Comparison of ENCODE assay signal across 11 mouse cellular contexts in genomic region chr14:68285546-68285945, GRCm38 (mm10).
"Had no signal": no experiment of that assay in that cellular context is flagged by ENCODE, and none has a peak within 500 bp of the region (broad histone marks: within the 10 kb centered on the region; RNA-seq: fewer than 3 reads in every experiment).

No protein-coding gene starts in this region.

- ATAC-seq: midbrain, embryonic 15.5 days had no signal

- DNase-seq: kidney, postnatal 10 days; kidney, postnatal 36 days; layer of hippocampus, postnatal 36 days; liver, embryonic 13.5 days; lung, adult 2 months; lung, postnatal 14 days; lung, postnatal 4 days; retina, postnatal 1 day; thymus, adult 18-20 months; thymus, postnatal 36 days had no signal
